Mouse (Mus musculus): ENCODE results near the gene Lcn11.
"Not testable (repeated sequence)": the region's sequence is repeated elsewhere in the genome, so short reads cannot be mapped to it uniquely, and the experiment has no call there.

The Lcn11 gene

DNA sequence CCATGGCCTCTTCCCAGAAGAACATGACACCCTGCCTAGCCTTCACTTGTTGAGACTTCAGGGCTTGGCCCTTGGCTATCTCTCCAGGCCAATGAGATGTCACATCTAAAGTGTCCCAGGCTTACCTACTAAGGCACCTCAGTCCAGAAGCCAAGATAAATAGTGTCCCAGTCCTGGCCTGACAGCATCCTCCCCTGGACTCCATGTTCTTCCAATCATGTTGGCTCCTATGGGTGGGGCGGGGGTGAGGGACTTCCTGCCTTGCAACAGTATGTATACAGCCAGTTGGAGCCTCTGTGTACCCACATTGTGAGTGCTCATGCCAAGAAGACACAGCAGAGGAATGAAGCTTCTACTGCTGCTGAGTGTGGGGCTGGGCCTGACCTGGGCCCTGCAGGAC is at the start of gene Lcn11:
Lcn11 (plus strand) TSS at position 301 of the 400 bp plus-strand sequence.
- DNase-seq (ENCODE audit: low read depth), result no peak

DNA sequence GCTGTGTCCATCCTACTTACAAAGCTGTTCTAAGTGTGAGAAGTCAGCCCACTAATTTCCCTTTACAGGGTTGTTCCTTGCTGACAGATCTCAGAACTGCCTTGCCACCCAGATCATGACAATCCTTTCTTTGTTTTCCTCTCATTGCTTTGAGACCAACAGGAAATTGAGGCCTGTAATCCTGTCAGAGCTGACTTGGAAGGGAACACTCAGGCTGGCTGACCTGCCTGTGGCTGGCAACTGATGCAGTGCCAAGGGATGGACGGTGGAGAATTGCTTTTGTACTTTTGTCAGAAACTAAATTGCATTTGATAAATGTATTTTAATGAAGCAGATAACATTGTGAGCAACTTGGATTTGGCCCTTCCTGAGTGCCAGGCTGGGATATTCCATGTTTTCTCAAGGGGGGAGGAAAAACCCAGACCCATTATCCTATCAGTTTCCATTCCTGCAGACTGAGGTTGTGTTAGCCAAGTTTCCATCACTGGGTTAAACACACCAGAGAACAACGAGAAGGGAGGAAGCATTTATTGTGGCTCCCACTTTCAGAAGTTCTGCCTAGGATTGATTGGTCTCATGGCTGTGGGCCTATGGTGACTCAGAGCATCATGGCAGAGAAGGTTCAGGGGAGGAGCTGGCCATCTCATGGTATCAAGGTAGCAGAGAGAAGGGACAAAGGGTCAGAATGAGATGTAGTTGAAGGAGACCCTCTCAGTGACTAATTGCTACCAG is 43.5 kb upstream of the Lcn11 start:
- no peak for DNase-seq (ENCODE audit: low read depth)

DNA sequence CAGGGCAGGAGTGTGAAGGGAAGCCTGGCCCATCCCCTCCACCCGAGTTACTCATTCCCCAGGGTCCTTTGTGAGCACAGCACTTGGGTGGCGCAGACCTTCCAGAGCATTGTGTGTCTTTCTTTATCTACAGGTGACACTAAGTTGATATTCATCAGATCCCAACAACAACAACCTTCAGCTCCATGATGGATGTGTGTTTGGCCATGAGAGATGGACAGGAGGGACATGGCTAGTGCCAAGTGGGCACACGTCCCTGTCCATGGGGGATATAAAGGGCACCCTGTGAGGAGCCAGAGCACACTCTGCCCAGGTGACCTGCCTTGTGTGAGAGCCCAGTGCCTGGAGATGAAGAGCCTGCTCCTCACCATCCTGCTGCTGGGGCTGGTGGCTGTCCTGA is 40.1 kb upstream of the Lcn11 start, which contains the start of gene Obp2b:
Obp2b (plus strand) TSS at position 301 of the 400 bp plus-strand sequence.
- DNase-seq (ENCODE audit: low read depth), result not testable (repeated sequence)

DNA sequence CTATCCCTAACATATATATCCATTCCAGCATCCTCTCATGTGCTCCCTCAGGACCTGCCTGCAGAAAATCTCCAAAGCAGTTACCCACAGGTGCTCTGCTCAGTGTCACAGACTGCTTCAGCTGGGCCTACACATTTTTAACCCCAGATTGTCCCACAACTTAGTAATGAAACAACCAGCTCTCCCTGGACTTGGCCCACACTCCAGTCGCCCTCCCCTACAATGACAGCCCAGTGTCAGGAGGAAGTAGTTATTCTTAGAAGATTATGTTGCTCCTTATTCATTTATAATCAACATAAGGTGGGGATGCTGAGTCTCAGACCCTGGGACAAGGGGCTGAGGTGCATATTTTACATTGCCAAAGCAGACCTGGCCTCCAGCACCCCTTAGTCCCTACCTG is 35.1 kb upstream of the Lcn11 start:
- no peak for DNase-seq (ENCODE audit: low read depth)

DNA sequence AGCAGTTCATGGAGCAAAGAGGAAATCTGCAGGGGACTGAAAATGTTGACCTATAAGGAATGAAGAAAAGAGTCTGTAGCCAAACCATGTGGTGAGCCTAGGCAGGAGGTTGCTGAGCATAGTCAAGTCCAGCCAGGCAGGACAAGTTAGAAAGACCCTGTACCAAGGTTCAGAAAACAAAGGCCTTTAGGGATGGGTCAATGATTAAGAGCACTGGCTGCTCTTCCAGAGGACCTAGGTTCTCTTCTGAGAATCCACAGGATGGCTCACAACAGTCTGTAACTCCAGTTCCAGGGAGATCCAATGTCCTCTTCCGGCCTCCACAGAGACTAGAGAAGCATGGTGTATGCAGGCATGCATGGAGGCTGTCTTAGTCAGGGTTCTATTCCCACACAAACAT is 22.6 kb upstream of the Lcn11 start:
- DNase-seq (ENCODE audit: low read depth), result no peak

DNA sequence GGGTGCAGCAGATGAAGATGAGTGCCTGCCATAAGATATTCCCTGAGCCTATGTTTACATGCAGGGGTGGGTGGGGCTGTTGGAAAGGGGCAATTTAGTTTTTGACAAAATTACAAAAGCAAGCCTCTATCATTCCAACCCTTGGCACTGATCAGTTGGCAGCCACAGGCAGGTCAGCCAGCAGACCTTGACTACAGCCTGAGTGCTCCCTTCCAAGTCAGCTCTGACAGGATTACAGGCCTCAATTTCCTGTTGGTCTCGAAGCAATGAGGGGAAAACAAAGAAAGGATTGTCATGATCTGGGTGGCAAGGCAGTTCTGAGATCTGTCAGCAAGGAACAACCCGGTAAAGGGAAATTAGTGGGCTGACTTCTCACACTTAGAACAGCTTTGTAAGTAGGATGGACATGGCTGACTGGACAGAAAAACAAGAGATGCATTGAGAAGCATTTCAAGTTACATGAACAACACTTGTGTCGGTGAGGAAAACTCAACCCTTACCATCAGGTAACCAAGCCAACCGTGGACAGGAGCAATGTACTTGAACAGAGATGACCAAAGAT is 18.7 kb upstream of the Lcn11 start:
- DNase-seq (ENCODE audit: low read depth), result no peak

DNA sequence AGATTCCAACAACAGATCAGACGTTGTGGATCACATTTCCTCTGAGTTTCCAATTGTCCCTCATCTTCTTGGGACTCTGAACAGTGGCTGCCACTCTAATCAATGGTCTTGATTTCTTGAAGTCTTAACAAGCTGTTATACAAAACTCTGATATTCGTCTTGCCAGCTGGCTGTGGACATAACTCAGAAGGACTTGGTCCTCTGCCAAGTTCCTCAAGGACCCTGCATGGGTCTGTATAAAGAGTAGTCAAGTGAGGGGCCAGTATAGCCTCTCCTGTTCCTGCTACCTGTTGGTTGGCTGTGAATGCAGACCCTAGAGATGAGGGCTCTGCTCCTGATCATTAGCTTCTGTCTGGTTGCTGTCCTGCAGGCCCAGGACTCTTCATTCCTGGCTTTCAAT is 11.5 kb upstream of the Lcn11 start, which contains the start of gene Lcn3:
Lcn3 (plus strand) TSS at position 301 of the 400 bp plus-strand sequence.
- DNase-seq (ENCODE audit: low read depth), result no peak

DNA sequence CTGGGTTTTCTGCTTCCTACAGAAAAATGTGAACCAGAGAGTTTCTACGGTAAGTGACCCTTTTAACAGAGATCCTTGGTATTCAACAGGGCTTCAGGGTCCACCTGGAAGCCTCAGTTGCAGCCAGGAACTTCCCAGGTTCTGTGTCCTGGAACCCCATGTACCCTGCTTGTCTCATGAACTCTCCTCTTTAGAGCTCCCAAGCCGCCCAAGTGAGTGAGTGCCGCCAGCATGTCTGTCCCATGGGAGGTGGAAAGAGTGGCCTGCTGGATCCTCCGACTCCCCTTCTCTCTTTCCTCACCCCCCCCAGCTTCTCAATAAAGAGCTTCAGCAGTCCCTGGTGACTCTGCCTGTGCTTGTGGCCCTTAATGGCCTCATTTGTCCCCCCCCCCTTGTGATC is 9.1 kb upstream of the Lcn11 start:
- DNase-seq (ENCODE audit: low read depth), result no peak

DNA sequence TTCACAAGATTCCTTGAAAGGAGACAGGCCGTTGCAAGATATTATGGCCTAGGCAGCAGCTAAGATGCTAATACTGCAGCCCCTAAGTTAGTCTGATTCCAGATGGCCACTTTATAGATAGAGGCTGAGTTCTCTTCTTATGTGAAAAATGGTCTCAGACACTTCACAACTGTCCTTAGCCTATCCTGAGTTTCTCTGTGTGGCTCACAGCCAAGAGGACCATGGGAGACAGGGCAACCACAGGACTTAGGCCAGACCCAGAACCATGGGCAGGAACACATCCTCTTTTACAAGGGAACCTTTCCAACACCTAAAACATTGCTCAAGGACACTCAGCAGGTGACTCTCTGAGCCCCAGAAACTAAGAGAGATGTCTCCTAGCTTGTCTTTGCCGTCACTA is 3.3 kb upstream of the Lcn11 start:
- no peak for DNase-seq (ENCODE audit: low read depth)

DNA sequence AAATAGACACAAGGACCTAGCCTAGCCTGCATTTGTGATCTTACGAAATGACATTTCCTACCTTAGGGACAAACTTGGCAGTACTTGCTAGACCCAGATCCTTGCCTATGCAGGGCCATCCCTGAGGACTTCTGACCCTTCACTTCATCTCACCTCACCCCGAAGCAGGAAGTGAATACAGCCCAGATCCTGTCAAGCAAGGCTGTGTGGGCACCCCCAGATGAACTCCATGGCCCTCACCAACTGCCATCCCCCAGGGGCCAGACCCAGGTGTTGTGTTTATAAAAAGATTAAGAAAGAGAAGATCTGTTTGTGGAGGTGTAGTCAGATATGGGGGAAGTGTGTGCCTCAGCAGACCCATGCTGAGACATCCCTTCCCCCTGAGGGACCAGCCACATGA is 2.2 kb upstream of the Lcn11 start:
- DNase-seq (ENCODE audit: low read depth), result no peak

DNA sequence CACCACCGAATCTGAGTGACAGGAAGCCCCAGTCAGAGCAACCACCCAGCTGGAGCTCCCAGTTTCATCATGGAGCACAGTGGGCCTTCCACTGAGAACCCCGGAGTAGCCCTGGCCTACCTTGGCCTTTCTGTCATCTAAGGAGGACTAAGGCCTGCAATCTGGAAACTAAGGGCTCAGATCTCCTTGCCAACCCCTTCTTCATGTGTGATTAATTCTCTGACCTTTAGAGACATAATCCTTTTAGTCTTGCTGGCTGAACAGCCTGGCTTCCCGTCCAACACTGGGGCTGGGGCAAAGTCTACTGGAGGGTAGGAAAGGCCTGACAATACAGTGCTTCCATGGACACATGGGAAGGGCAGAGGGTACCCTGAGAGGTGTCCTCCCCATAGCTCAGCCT is 826 bp upstream of the Lcn11 start:
- no peak for DNase-seq (ENCODE audit: low read depth)

DNA sequence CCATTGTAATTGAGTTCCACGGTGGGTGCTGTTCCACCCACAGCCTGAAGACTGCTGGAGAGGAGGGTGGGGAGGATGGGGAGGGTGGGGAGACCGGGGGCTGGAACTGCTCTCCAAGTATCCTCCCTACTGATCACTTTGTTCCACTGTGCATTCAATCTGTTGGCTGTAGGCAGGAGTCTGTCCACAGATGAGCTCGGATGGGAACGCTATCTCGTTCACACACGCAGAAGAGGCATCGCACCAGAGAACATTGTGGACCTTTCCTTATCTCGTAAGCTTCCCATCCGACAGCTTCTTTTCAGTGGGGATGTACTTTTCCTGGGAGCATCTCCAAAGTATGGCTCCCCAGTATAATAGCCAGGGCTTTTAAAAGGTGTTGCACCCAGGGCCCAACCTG is 2.3 kb downstream of the Lcn11 start:
- DNase-seq (ENCODE audit: low read depth), result no peak

DNA sequence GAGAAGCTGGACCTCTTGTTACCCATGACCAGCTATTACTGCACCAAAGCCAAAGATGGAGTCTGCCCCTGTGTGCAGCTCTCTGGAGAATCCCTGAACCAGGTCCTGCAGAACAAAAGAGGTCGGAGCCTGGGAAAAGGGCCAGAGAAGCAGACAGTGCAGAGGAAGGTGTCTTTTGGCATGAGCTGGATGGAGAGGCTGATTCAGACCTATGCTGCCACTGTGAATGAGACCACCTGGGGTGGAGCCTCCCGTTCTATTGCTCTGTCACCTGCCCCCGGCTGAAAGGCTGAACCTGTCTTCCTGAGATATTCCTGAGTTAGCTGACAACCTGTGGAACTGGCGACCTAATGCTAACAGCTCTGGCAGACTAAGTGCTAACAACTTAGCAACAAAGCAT is 4.1 kb downstream of the Lcn11 start:
- DNase-seq (ENCODE audit: low read depth), result no peak

DNA sequence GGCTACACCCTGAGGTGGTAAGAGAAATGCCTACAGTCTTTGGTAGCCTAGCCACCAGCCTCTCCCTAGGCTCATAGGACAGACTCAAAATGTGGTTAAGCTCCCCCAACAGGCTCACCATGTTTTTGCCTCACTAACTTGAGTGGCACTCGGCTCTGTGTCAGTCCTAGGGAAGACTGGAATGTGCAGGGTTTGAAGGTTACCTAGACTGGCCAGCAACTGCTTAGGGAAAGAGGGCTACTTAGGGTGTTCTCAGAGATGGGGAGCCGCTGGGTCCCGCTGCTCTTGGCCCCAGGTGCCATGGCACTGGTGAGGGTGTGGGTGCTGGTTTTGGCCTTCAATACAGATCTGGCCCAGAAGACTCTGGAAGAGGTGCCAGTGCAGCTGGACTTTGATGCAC is 5.1 kb downstream of the Lcn11 start, which contains the start of gene Gm13539:
Gm13539 (plus strand) TSS at position 301 of the 400 bp plus-strand sequence.
- DNase-seq (ENCODE audit: low read depth), result no peak

DNA sequence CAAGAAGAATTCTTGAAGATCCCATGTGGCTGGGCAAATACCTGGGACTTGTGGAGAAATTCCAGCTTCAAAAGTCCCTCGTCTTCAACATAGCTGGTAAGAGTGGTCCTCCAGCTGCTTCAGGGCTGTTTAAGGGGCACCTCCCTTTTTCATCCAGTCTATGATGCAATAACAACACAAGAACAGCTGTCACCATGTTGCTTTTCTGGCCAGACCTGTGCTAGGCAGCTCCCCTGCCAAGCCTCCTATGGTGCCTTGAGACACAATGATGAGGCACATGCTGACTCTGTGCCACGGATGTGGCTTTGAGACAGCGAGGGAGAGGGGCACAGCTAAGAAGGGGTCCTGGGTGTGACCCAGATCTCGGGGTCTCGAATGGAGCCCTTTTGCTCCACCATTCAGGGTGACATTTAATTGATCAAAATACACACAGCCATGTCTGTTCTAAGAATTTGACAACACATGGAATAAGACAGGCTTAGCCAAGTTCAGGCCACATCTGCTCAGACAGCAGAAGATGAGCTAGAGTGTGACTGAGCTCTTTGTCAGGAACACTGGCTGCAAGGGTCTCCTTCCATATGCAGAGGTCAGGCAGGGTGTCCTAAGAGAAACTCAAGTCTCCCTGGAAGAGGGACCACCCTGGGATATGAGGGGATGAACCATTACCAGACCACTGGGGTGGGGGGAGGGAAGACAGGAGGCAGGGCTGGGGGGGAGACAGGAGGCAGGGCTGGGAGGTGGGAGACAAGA is 8.9 kb downstream of the Lcn11 start:
- no peak for DNase-seq (ENCODE audit: low read depth)

DNA sequence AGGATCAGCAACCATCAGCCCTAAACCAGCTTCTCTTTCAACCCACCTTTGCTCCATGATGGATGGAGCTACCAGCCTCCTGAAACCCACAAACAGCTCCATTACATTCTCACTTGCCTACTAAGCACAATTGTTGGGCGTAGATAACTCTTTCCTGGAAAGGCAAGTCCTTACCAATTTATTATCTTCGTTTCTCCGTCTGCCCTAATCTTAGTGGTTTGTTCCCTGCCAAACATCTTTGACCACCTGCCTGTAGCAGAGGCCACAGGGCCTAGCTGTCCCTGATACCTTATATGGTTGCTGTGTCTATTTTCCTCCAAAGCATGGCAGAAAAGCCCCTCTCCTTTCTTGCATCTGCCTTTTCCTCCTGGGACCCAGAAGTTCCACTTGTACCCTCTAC is 12.3 kb downstream of the Lcn11 start:
- DNase-seq (ENCODE audit: low read depth), result peak; percentile 50

DNA sequence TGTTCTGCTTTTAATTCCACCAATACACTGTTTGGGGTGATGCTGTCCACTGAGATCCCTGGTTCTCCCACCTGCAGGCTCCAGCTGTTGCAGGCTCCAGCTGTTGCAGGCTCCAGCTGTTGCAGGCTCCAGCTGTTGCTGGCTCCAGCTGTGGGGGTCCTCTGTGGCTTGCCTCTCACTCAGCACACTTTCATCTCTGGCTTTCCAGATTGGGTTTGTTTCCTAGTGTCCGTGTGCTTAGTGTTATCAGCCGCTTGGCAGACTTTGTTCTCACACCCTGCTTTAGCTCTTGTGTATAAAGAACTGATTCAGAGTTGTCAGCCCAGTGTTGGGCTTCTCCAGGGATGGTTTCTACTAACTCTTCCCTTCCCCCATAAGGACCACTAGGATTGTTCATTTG is 20.8 kb downstream of the Lcn11 start:
- no peak for DNase-seq (ENCODE audit: low read depth)

DNA sequence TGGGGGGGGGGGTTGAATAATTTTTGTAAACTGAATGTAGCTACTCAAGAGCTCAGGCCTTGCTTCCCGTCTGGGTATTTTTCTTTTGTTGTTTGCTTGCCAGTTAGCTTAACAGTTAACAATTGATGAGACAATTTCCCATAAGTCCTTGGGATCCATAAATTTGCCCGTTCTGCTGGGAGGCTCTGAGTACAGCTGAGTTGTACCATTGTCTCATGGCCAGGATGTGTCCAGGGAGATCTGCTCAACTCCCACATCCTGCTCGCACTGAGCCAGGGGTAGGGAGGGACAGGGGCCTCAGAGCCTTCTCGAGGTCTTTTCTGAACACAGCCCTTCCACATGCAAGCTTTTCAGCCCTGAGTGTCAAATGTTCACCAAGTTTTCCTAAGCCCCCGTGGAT is 21.2 kb downstream of the Lcn11 start:
- DNase-seq (ENCODE audit: low read depth), result no peak

DNA sequence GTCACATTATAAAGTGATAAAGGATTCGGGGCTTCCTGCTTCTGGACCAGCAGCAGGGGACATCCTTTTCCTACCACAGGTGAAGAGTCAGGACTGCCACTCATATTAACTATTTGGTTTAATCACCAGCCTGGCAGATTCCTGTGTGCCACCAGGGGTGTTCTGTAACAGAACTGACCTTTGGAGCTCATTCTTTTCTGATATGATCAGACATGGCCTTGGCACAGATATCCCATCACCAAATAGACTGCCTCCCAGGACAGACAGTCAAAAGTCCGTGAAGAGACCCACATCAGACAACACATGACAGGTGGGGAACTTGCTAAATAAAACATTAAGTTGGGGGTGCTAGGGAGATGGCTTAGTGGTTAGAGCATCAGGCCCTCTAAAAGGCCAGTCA is 34.9 kb downstream of the Lcn11 start:
- DNase-seq (ENCODE audit: low read depth), result no peak

DNA sequence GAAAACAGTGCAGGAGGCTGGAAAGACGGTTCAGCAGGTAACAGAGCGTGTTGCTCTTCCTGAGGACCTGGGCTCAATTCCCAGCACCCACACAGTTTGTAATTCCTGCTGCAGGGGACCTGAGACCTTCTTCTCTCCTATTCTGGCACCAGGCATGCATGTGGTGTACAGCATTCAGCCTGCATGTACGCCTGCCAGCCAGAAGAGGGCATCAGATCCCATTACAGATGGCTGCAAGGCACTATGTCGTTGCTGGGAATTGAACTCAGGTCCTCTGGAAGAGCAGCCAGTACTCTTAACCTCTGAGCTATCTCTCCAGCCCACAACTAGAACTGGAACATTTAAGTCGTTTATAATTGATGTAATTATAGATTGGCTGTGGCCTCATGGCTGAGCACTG is 36.5 kb downstream of the Lcn11 start:
- no peak for DNase-seq (ENCODE audit: low read depth)

DNA sequence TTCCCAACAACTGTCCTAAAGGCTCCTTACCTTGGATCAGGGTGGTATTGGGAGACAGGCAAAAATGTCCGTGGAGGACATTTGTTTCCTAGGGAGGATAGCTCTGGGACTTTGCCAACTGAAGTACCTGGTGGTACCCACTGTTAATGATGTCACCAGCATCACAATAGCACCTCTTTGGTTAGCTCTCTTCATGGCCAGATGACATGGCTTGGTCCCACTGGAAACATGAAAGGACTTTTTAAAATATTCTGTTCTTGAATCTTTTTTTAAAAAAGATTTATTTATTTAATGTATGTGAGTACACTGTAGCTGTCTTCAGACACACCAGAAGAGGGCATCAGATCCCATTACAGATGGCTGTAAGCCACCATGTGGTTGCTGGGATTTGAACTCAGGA is 38.9 kb downstream of the Lcn11 start, which contains the start of gene Glt6d1:
Glt6d1 (minus strand) TSS at position 101 of the 400 bp plus-strand sequence.
- DNase-seq (ENCODE audit: low read depth), result not testable (repeated sequence)

DNA sequence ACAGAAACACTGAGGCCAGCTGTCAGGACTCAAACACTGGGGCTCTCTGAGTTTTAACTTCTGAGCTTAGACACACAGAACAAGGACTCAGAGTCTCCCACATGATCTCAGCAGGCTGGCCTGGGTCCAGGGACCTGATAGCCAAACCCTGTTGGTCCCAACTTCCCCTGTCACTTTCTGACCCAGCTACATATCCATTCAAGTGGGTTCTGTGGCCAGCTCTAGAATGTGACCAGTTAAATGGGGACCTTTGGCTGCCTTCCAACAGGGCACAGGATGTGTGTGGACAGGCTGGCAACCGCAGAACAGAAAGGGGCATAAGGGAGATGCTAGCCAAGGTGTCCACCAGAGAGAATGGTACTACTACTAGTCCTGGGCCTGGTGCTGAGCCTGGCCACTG is 46.0 kb downstream of the Lcn11 start, which contains the start of gene Lcn9:
Lcn9 (plus strand) TSS at position 348 of the 400 bp plus-strand sequence.
- no peak for DNase-seq (ENCODE audit: low read depth)

DNA sequence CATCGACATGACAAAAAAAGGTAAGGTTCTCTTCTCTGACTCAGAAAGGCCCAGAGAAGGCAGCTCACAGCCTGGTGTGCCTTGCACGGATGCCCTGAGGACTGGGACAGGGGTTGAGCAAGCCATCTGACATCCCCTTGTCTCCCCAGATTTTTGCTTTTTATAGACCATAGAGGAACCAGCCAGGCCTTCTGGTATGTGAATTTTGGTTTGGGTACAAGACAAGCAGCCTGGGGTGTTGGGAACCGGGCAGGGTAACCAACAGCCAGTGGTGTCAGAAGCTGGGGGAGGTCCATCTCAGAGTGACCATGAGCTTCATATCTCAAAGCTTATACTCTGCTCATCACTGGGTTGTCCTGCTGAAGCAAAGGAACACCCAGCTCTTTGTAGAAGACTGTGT is 47.9 kb downstream of the Lcn11 start:
- DNase-seq (ENCODE audit: low read depth), result no peak

Measured in c-Kit-positive CD71-positive TER-119-negative erythroid progenitor cells, embryonic 14.5 days (primary cell).